Mouse (Mus musculus) neural tube, embryonic 13.5 days (tissue): Measurements from ENCODE around the gene Mmp25. TPM values are rescaled to one million over a fixed set of nuclear protein-coding genes. Genes with fewer than 3 reads are reported as not detected.

Experiments
- ATAC-seq: fragments of 200-750 bp; cut with Nextera tagmentation; 2 replicates; pipeline ENCODE4 v1.8.0; 2017; ENCODE audit warnings: low read depth, mild to moderate bottlenecking, moderate TSS enrichment, moderate library complexity
- H3K27ac ChIP-seq: fragments of 300-500 bp; sonication (generic); replicated peaks from 2 replicates; pipeline ENCODE4 v1.5.1; 2015; ENCODE audit warnings: moderate library complexity, mild to moderate bottlenecking, inconsistent platforms
- H3K27me3 ChIP-seq: fragments of 300-500 bp; sonication (generic); 2 replicates; pipeline ENCODE4 v1.6.1; 2015; ENCODE audit warnings: mild to moderate bottlenecking, inconsistent platforms
- H3K36me3 ChIP-seq: fragments of 300-500 bp; sonication (generic); 2 replicates; pipeline ENCODE4 v1.6.1; 2015; ENCODE audit warnings: mild to moderate bottlenecking, inconsistent platforms
- H3K4me1 ChIP-seq: fragments of 300-500 bp; sonication (generic); replicated peaks from 2 replicates; pipeline ENCODE4 v1.6.1; 2015; ENCODE audit warnings: inconsistent platforms
- H3K4me2 ChIP-seq: fragments of 300-500 bp; sonication (generic); 2 replicates; pipeline ENCODE4 v1.6.1; 2015; ENCODE audit warnings: inconsistent platforms, mild to moderate bottlenecking, moderate library complexity
- H3K4me3 ChIP-seq: fragments of 300-500 bp; sonication (generic); 2 replicates; pipeline ENCODE4 v1.5.1; 2015; ENCODE audit warnings: mild to moderate bottlenecking, inconsistent platforms
- H3K9ac ChIP-seq: fragments of 300-500 bp; sonication (generic); 2 replicates; pipeline ENCODE4 v1.6.1; 2015; ENCODE audit warnings: moderate library complexity, mild to moderate bottlenecking, inconsistent platforms
- H3K9me3 ChIP-seq: fragments of 300-500 bp; sonication (generic); 2 replicates; pipeline ENCODE4 v1.6.1; 2016; ENCODE audit warnings: inconsistent platforms
- WGBS: fragments of 180-500 bp; shearing (Covaris S2); methylation state at CpG from one replicate; pipeline ENCODE4 v1.1.7; 2015; 5-methylcytosine and 5-hydroxymethylcytosine counted together
- polyA plus RNA-seq: library from polyadenylated mRNA; unstranded; fragments of >200 nt; fragmentation: Nextera tagmentation; extraction: Ambion mirVana; gene quantifications from 2 replicates; pipeline ENCODE4 v1.2.1, GENCODE M21; 2015

Mmp25 gene
- polyA plus RNA-seq, 1 experiment from 2014 or later: 2.3 TPM

- Histone ChIP-seq H3K4me1 (peaks cover 11% of the 10 kb centered on the region), H3K4me3 (peak overlapping the region; percentile 50), H3K27ac (peak overlapping the region; percentile 82), H3K36me3 (no peaks in the 10 kb centered on the region), H3K9me3 (no peaks in the 10 kb centered on the region), H3K4me2 (peak overlapping the region; percentile 77), H3K27me3 (no peaks in the 10 kb centered on the region), H3K9ac (peak overlapping the region; percentile 80)
- ATAC-seq: peak; percentile 76
- 14% methylated on average over 13 of the region's 13 CpGs for WGBS
These were observed 52.2 kb downstream of the Mmp25 start for GRCm38 (mm10) chr17:23592926-23593300.

- H3K27ac ChIP-seq: peak overlapping the region; percentile 82
- H3K36me3 ChIP-seq: no peaks in the 10 kb centered on the region
- H3K9ac ChIP-seq: peak overlapping the region; percentile 80
- H3K9me3 ChIP-seq: no peaks in the 10 kb centered on the region
- H3K27me3 ChIP-seq: no peaks in the 10 kb centered on the region
- peak; percentile 99 for ATAC-seq
- peak overlapping the region; percentile 77 for H3K4me2 ChIP-seq
- 7% methylated on average over 34 of the region's 34 CpGs for whole genome bisulfite sequencing
- peaks cover 11% of the 10 kb centered on the region for H3K4me1 ChIP-seq
- peak overlapping the region; percentile 50 for H3K4me3 ChIP-seq
These were observed 52.7 kb downstream of the Mmp25 start for GRCm38 (mm10) chr17:23592208-23592925.

GRCm38 (mm10) chr17:23587253-23587652 is 57.8 kb downstream of the Mmp25 start:
- Histone ChIP-seq H3K9ac (no peak overlapping the region), H3K9me3 (no peaks in the 10 kb centered on the region), H3K36me3 (peaks cover 10% of the 10 kb centered on the region), H3K4me3 (no peak overlapping the region), H3K27ac (no peak overlapping the region), H3K27me3 (no peaks in the 10 kb centered on the region), H3K4me2 (no peak overlapping the region), H3K4me1 (peaks cover 33% of the 10 kb centered on the region)
- WGBS: 63% methylated on average over 2 of the region's 2 CpGs
- no peak for ATAC-seq

GRCm38 (mm10) chr17:23585721-23586491 is 59.2 kb downstream of the Mmp25 start:
- peak overlapping the region; percentile 59 for H3K27ac ChIP-seq
- peak; percentile 93 for ATAC-seq
- under 1% methylated on average over 22 of the region's 22 CpGs for WGBS

GRCm38 (mm10) chr17:23584786-23585185 is 60.3 kb downstream of the Mmp25 start:
- Histone ChIP-seq H3K27me3 (no peaks in the 10 kb centered on the region), H3K4me3 (peak overlapping the region; percentile 81), H3K27ac (no peak overlapping the region), H3K9ac (peak overlapping the region; percentile 91), H3K4me1 (peaks cover 30% of the 10 kb centered on the region), H3K9me3 (no peaks in the 10 kb centered on the region), H3K36me3 (peaks cover 26% of the 10 kb centered on the region), H3K4me2 (peak overlapping the region; percentile 96)
- 86% methylated on average over 8 of the region's 8 CpGs for WGBS
- no peak for ATAC-seq

More at GRCm38 (mm10) chr17:23585721-23586491, 59.2 kb downstream of the Mmp25 start:
- Histone ChIP-seq H3K9ac (peak overlapping the region; percentile 91), H3K4me1 (peaks cover 30% of the 10 kb centered on the region), H3K36me3 (peaks cover 15% of the 10 kb centered on the region), H3K4me3 (peak overlapping the region; percentile 81), H3K9me3 (no peaks in the 10 kb centered on the region), H3K4me2 (peak overlapping the region; percentile 96), H3K27me3 (no peaks in the 10 kb centered on the region)

Other genes with a start within 250 kb of the Mmp25 start
- not detected in 2 replicates for gene Vmn2r117, start 165.6 kb downstream of the Mmp25 start, polyA plus RNA-seq
- 17.4 and 17.8 TPM in 2 replicates for gene Zfp213, start 81.0 kb downstream of the Mmp25 start, polyA plus RNA-seq
- 24.4 and 28.8 TPM in 2 replicates for gene Zfp13, start 45.8 kb downstream of the Mmp25 start, polyA plus RNA-seq
- not detected in 2 replicates for gene Zscan10, start 44.4 kb downstream of the Mmp25 start, polyA plus RNA-seq
- 0.19 TPM in 1 of 2 replicates, not detected in the other for gene Bicdl2, start 15.2 kb upstream of the Mmp25 start, polyA plus RNA-seq
- gene Hcfc1r1, start 28.3 kb upstream of the Mmp25 start, polyA plus RNA-seq: 102 and 132 TPM in 2 replicates
- 51.8 and 51.9 TPM in 2 replicates for gene Thoc6, start 28.6 kb upstream of the Mmp25 start, polyA plus RNA-seq
- gene Tnfrsf12a, start 32.2 kb upstream of the Mmp25 start, polyA plus RNA-seq: 4.7 and 5.4 TPM in 2 replicates
- gene Cldn6, start 34.0 kb upstream of the Mmp25 start, polyA plus RNA-seq: 0.53 and 1.2 TPM in 2 replicates
- 1.2 and 1.3 TPM in 2 replicates for gene Cldn9, start 38.7 kb upstream of the Mmp25 start, polyA plus RNA-seq
- 0.36 and 0.54 TPM in 2 replicates for gene 1520401A03Rik, start 77.5 kb upstream of the Mmp25 start, polyA plus RNA-seq
- gene Pkmyt1, start 81.1 kb upstream of the Mmp25 start, polyA plus RNA-seq: 13.9 and 16.7 TPM in 2 replicates
- gene Paqr4, start 95.6 kb upstream of the Mmp25 start, polyA plus RNA-seq: 48.3 and 51.5 TPM in 2 replicates
- gene Kremen2, start 100.6 kb upstream of the Mmp25 start, polyA plus RNA-seq: 1.5 and 3.0 TPM in 2 replicates
- 213 and 231 TPM in 2 replicates for gene Flywch1, start 126.3 kb upstream of the Mmp25 start, polyA plus RNA-seq
- gene Flywch2, start 140.8 kb upstream of the Mmp25 start, polyA plus RNA-seq: 60.4 and 66.5 TPM in 2 replicates
- 535 and 581 TPM in 2 replicates for gene Srrm2, start 145.3 kb upstream of the Mmp25 start, polyA plus RNA-seq
- gene Elob, start 183.9 kb upstream of the Mmp25 start, polyA plus RNA-seq: 1,286 and 1,362 TPM in 2 replicates
- gene Prss33, start 190.8 kb upstream of the Mmp25 start, polyA plus RNA-seq: not detected in 2 replicates
- gene Prss32, start 198.6 kb upstream of the Mmp25 start, polyA plus RNA-seq: not detected in 2 replicates
- gene Prss41, start 198.9 kb upstream of the Mmp25 start, polyA plus RNA-seq: 0.96 and 1.4 TPM in 2 replicates
- not detected in 2 replicates for gene Prss21, start 222.8 kb upstream of the Mmp25 start, polyA plus RNA-seq
- gene Dcpp1, start 235.6 kb upstream of the Mmp25 start, polyA plus RNA-seq: not detected in 2 replicates
- gene Dcpp2, start 235.6 kb upstream of the Mmp25 start, polyA plus RNA-seq: not detected in 2 replicates